Mouse (Mus musculus): ENCODE data around the gene Selenon.
"Not testable (repeated sequence)": the region's sequence is repeated elsewhere in the genome, so short reads cannot be mapped to it uniquely, and the experiment has no call there.

Selenon gene

DNA sequence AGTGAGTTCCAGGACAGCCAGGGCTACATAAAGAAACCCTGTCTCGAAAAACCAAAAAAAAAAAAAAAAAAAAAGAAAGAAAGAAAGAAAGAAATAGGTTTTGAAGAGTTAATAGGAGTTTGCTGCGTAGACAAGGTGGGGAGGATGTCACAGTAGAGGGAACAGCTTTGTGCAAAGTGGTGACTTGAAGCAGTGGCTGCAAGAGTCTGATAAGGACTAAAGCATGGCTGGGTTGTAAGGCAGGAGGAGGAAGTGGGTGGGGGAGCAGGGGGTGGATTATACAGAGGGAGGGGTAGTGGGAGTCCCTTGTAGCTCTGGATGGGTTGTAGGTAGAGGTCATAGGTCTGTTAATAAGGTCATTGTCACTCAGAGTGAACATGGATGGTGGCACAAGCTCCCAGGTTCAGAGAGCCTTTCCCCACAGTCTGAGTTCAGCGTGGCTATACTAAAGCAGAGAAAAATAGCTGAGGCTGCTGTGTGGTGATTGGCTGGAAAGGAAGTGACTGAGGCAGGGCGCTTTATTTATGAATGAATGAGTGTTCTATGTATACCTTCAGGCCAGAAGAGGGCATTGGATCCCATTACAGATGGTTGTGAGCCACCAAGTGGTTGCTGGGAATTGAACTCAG lies 45.9 kb downstream of the Selenon start:
- no peak for DNase-seq (ENCODE audit: low spot score)

GRCm38 (mm10) chr4:134505303-134505789 lies 46.6 kb downstream of the Selenon start:
- no peak for DNase-seq (ENCODE audit: low spot score)

DNA sequence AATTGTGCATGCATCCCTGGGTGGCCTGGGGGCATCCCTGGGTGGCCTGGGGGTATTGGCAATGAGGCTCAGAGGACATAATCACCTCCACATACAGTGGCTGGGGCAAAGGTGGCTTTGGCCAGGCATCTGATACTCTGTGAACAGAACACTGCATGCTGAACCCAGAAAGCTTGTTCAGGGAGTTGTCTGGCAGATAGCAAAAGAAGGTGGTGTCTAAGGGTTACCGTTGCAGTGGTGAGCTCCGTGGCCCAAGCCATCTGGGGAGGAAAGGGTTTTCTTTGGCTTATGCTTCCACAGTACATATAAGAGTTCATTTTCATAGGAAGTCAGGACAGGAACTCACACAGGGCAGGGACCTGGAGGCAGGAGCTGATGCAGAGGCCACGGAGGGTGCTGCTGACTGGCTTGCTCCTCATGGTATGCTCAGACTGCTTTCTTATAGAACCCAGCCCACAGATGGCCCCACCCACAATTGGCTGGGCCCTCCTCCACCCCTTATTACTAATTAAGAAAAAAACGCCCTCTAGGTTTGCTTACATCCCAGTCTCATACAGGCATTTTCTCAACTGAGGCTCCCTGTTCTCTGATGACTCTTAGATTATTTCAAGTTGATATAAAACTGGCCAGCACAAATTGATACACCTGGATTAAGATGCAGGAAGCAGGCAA lies 48.1 kb downstream of the Selenon start:
- no peak for DNase-seq (ENCODE audit: low spot score)

DNA sequence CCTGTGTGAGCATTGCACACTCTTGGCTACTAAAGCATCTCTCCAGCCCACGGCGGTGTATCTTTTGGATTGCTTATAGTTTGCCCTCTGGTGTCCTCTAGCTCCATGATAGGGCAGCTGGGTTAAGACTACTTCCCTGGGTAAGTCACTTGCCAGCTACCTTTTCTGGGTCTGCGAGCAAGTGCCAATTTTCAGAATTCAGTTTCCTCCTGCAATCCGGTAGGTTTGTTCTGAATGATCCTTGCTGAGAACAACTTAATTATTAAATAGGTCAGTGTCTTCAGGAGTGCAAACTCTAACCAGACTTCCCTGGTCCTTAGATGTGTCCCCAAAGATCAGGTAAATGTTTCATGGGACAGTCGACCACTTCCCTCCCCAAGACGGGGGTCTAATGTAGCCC lies 50.9 kb downstream of the Selenon start:
- no peak for DNase-seq (ENCODE audit: low spot score)

GRCm38 (mm10) chr4:134498983-134499382 lies 53.0 kb downstream of the Selenon start:
- DNase-seq (ENCODE audit: low spot score): not testable (repeated sequence)

- DNase-seq (ENCODE audit: low spot score): no peak
These were observed 53.8 kb downstream of the Selenon start for GRCm38 (mm10) chr4:134497986-134498731.

DNA sequence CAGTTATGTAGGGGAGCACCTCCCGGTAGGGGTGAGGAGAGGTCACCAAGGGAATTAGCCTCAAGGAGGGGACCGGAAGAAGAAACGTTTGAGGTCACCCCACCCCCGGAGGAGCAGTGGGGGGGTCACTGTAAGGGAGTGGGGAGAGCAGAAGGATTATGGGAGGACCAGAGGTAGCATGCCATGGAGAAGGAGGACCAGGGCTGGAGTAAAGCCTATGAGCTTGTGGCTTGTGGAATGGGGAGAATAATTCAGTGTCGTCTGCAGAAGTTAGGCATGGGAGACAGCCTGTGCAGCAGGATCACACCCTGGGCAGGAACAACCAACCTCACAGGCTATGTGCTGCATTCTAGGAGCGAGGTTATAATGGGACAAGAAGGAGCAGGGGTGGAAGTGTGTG lies 54.7 kb downstream of the Selenon start:
- no peak for DNase-seq (ENCODE audit: low spot score)

DNA sequence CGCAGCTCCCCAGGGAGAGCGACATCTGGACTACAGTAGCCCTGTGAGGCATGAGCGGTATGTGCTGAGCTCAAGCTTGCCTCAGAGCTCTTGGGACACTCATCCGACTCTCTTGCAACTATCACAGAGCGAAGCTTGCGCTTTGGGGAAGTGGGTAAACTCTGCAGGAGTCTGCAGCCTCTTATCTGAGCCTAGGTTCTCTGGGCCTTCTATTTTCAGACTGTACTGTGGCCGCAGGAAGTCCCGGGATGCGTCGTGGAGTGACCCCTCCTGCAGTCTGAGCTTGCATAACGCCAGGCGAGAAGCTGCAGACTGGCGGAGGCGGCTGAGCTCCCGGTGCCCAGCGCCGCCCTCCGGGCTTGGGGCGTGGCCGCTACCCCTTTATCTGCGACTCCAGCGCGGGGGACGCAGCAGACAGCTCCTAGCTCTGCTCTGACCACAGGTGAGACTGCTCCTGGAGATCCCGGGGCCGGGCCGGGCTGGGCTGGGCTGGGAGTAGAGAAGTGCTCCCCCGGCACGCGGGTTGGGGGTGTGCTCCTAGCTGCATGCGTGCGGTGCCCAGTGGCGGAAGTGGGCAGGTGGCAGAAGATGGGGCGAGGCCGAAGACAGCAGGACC lies 55.3 kb downstream of the Selenon start, which contains the start of gene Paqr7:
Paqr7 (plus strand) TSS at position 103 of the 616 bp plus-strand sequence.
- DNase-seq (ENCODE audit: low spot score): peak; percentile 60

GRCm38 (mm10) chr4:134495546-134495923 lies 56.4 kb downstream of the Selenon start:
- DNase-seq (ENCODE audit: low spot score): no peak

- no peak for DNase-seq (ENCODE audit: low spot score)
These were observed 57.0 kb downstream of the Selenon start for GRCm38 (mm10) chr4:134494780-134495545.

DNA sequence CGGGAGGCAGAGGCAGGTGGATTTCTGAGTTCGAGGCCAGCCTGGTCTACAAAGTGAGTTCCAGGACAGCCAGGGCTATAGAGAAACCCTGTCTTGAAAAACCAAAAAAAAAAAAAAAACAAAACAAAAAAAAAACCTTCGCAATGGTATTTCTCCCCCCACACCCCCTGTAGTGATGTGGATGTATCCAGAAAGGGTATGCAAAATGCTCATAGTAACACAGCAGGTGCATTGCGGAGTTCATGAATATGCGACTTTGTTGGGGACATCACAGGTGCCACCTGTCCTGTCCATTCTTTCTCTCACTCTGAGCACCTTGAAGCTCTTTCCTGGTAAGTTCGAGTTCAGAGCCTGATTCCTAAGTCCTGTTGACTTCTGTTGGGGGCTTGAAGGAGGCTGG lies 57.8 kb downstream of the Selenon start:
- DNase-seq (ENCODE audit: low spot score): not testable (repeated sequence)

DNA sequence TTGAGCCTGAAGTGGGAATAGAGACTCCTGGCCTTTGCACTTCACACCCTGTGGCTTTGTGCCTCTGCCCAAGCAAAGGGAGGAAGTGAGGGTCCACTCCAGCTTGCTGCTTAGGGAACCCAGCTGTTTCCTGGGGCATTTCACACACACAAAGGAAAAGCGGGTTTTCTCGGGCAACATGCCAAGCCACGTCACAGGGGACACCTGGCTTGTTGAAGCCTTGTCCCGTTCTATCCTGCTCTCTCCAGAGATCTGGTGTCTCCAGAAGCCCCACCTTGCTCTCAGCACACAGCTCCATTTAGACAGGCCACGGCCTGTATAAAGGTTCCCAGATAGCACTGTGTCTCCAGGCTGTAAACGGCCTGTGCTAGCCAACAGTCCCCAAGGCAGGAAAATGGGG lies 60.2 kb downstream of the Selenon start:
- no peak for DNase-seq (ENCODE audit: low spot score)

DNA sequence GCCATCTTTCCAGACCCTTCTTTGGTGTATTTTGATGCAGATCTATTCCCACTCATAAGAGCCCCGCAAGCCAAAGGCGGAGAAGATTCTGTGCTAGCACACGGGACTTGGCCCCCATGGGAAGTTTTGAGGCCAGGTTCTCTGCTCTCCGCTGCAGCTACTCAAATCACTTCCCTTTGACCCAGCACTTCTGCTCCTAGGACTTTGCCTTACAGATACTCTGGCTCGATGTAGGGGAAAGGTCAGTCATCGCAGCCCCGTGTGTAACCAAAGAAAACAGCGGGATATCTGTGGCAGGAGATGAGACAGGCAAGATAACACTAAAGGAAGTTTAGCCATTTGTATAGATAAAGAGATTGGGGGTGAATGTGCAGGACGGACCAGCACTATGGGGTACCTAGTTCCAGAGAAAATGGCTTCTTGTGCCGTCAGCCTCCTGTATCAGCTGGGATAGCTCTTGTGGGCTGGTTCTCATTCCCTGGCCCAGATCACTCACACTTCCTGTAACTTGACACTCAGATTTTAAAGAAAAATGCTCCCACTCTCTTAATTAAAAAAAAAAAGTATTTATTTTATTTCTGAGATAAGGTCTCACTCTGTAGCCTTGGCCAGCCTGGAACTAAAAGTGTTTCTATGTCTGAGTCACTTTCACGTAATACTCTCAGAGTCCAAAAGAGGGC lies 61.8 kb downstream of the Selenon start:
- DNase-seq (ENCODE audit: low spot score): no peak

DNA sequence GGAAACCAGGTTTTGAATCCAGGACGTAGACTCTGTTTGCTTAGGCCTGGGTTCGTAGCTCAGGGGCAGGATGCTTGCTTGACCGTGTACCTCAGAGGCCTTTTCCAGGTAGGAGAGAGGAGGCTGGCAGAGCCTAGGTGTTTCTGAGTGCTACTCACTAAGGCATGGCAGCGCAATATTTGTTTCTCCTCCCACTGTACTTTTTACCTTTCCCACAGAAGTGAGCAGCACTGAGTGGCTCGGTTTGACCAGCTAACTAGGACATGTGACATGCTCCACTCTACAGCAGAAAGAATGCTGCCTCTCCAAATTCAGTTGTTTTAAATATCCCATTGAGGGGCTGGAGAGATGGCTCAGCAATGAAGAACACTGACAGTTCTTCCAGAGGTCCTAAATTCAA lies 63.8 kb downstream of the Selenon start:
- no peak for DNase-seq (ENCODE audit: low spot score)

All from ovary, postnatal 14 days (tissue).